Mouse (Mus musculus) cerebellum, postnatal 14 days (tissue): ENCODE results near the gene Ces1d.
"Not testable (repeated sequence)": the region's sequence is repeated elsewhere in the genome, so short reads cannot be mapped to it uniquely, and the experiment has no call there.

Source experiments
- DNase-seq, 2 experiments: peaks; one replicate each; pipeline ENCODE4 v3.0.0; 2021; ENCODE audit warnings: mixed read lengths in 2 of 2

Ces1d gene

GRCm38 (mm10) chr8:93197685-93198525, at the start of gene Ces1d:
Ces1d (minus strand) TSS chr8:93197838.
- no peak for DNase-seq

GRCm38 (mm10) chr8:93246057-93246456, 48.4 kb upstream of the Ces1d start:
- no peak for DNase-seq

GRCm38 (mm10) chr8:93239884-93240283, 42.2 kb upstream of the Ces1d start:
- no peak for DNase-seq

GRCm38 (mm10) chr8:93235681-93236080, 38.0 kb upstream of the Ces1d start:
- no peak for DNase-seq

- no peak for DNase-seq
These were observed 37.1 kb upstream of the Ces1d start for GRCm38 (mm10) chr8:93234706-93235105.

GRCm38 (mm10) chr8:93234068-93234467, 36.4 kb upstream of the Ces1d start:
- DNase-seq = no peak

- no peak for DNase-seq
These were observed 31.8 kb upstream of the Ces1d start, which contains the start of gene Ces1e for GRCm38 (mm10) chr8:93229446-93229845. Ces1e (minus strand) TSS chr8:93229619.

- no peak for DNase-seq
These were observed 31.2 kb upstream of the Ces1d start for GRCm38 (mm10) chr8:93228673-93229370.

GRCm38 (mm10) chr8:93226471-93226870, 28.8 kb upstream of the Ces1d start:
- not testable (repeated sequence) for DNase-seq

GRCm38 (mm10) chr8:93221896-93222295, 24.3 kb upstream of the Ces1d start:
- no peak for DNase-seq

- peak in 1 of 2 experiments; percentile 4 for DNase-seq
These were observed 20.2 kb upstream of the Ces1d start for GRCm38 (mm10) chr8:93217867-93218266.

- no peak for DNase-seq
These were observed 19.7 kb upstream of the Ces1d start for GRCm38 (mm10) chr8:93217375-93217774.

- no peak for DNase-seq
These were observed 13.5 kb upstream of the Ces1d start for GRCm38 (mm10) chr8:93211091-93211490.

GRCm38 (mm10) chr8:93199146-93199545, 1.5 kb upstream of the Ces1d start:
- DNase-seq = peak; percentile 6 to 21

GRCm38 (mm10) chr8:93196436-93196835, 1.2 kb downstream of the Ces1d start:
- no peak for DNase-seq

- DNase-seq = no peak
These were observed 17.0 kb downstream of the Ces1d start for GRCm38 (mm10) chr8:93180581-93181129.

- DNase-seq = no peak
These were observed 21.0 kb downstream of the Ces1d start for GRCm38 (mm10) chr8:93176593-93176992.

- no peak for DNase-seq
These were observed 23.1 kb downstream of the Ces1d start for GRCm38 (mm10) chr8:93174554-93174953.

- DNase-seq = no peak
These were observed 25.6 kb downstream of the Ces1d start for GRCm38 (mm10) chr8:93171846-93172590.

- DNase-seq = no peak
These were observed 34.3 kb downstream of the Ces1d start for GRCm38 (mm10) chr8:93163363-93163762.

GRCm38 (mm10) chr8:93151401-93151800, 46.2 kb downstream of the Ces1d start:
- DNase-seq = peak; percentile 28 to 41

- DNase-seq = no peak
These were observed 50.3 kb downstream of the Ces1d start for GRCm38 (mm10) chr8:93147331-93147730.

- peak; percentile 67 to 68 for DNase-seq
These were observed 56.9 kb downstream of the Ces1d start for GRCm38 (mm10) chr8:93140696-93141095.
